Mouse (Mus musculus): ENCODE data around the gene C1qtnf9.

Gene C1qtnf9

GRCm38 (mm10) chr14:60751581-60751980, 16.4 kb upstream of the C1qtnf9 start:
- no peak for DNase-seq (ENCODE audit: low spot score)

- no peak for DNase-seq (ENCODE audit: low spot score)
Observed at GRCm38 (mm10) chr14:60752892-60753800, 14.8 kb upstream of the C1qtnf9 start.

- no peak for DNase-seq (ENCODE audit: low spot score)
Observed at GRCm38 (mm10) chr14:60753801-60754126, 14.2 kb upstream of the C1qtnf9 start.

- DNase-seq (ENCODE audit: low spot score), result no peak
Observed at GRCm38 (mm10) chr14:60754656-60755055, 13.3 kb upstream of the C1qtnf9 start.

- no peak for DNase-seq (ENCODE audit: low spot score)
Observed at GRCm38 (mm10) chr14:60756271-60756670, 11.7 kb upstream of the C1qtnf9 start.

GRCm38 (mm10) chr14:60757265-60757664, 10.7 kb upstream of the C1qtnf9 start:
- no peak for DNase-seq (ENCODE audit: low spot score)

GRCm38 (mm10) chr14:60757722-60758121, 10.2 kb upstream of the C1qtnf9 start:
- no peak for DNase-seq (ENCODE audit: low spot score)

GRCm38 (mm10) chr14:60759097-60759496, 8.8 kb upstream of the C1qtnf9 start:
- DNase-seq (ENCODE audit: low spot score), result no peak

- no peak for DNase-seq (ENCODE audit: low spot score)
Observed at GRCm38 (mm10) chr14:60761801-60762200, 6.1 kb upstream of the C1qtnf9 start.

- DNase-seq (ENCODE audit: low spot score), result no peak
Observed at GRCm38 (mm10) chr14:60762754-60763153, 5.2 kb upstream of the C1qtnf9 start.

- DNase-seq (ENCODE audit: low spot score), result no peak
Observed at GRCm38 (mm10) chr14:60763746-60764145, 4.2 kb upstream of the C1qtnf9 start.

- DNase-seq (ENCODE audit: low spot score), result no peak
Observed at GRCm38 (mm10) chr14:60764526-60764925, 3.4 kb upstream of the C1qtnf9 start.

GRCm38 (mm10) chr14:60765025-60765424, 2.9 kb upstream of the C1qtnf9 start:
- no peak for DNase-seq (ENCODE audit: low spot score)

GRCm38 (mm10) chr14:60769340-60769739, 1.4 kb downstream of the C1qtnf9 start:
- DNase-seq (ENCODE audit: low spot score), result peak; percentile 60

- no peak for DNase-seq (ENCODE audit: low spot score)
Observed at GRCm38 (mm10) chr14:60770594-60770993, 2.7 kb downstream of the C1qtnf9 start.

GRCm38 (mm10) chr14:60771057-60771456, 3.1 kb downstream of the C1qtnf9 start:
- peak; percentile 88 for DNase-seq (ENCODE audit: low spot score)

- DNase-seq (ENCODE audit: low spot score), result no peak
Observed at GRCm38 (mm10) chr14:60773476-60773875, 5.5 kb downstream of the C1qtnf9 start.

- DNase-seq (ENCODE audit: low spot score), result no peak
Observed at GRCm38 (mm10) chr14:60776521-60776920, 8.6 kb downstream of the C1qtnf9 start.

- no peak for DNase-seq (ENCODE audit: low spot score)
Observed at GRCm38 (mm10) chr14:60777485-60777919, 9.6 kb downstream of the C1qtnf9 start.

GRCm38 (mm10) chr14:60779198-60779597, 11.3 kb downstream of the C1qtnf9 start:
- DNase-seq (ENCODE audit: low spot score), result no peak

- DNase-seq (ENCODE audit: low spot score), result no peak
Observed at GRCm38 (mm10) chr14:60782121-60782656, 14.3 kb downstream of the C1qtnf9 start.

GRCm38 (mm10) chr14:60783196-60783595, 15.3 kb downstream of the C1qtnf9 start:
- no peak for DNase-seq (ENCODE audit: low spot score)
